Mouse (Mus musculus) E14TG2a.4 (cell line): ENCODE data around the gene Tmem132b.

Source experiments
- CTCF ChIP-seq: conservative IDR thresholded peaks from 2 replicates; pipeline ENCODE4 v1.5.1; 2014; ENCODE audit warnings: low read length
- NANOG ChIP-seq: IDR thresholded peaks from 2 replicates; pipeline ENCODE4 v1.6.1; 2014; ENCODE audit warnings: borderline replicate concordance, low read length, mixed read lengths

DNA sequence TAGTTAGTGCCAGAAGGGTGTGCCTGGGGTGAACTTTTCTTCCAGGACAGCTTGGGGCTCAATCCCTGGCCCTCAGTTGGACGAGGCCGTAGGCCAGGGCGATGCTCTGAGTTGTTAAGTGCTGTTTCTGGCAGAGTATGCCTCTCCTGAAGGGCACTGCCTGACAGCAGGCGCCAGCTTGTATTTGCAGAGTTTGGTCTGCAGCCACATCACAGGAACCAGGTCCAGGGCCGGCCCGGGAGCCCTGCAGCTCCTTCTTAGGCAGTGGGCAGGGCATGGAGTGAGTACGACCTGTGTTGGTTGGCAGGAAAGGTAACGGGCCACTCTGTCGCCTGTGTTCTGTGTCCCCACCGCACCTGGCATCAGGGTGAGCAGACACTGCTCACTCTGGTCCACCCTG, 40.5 kb upstream of the Tmem132b start:
- TF ChIP-seq CTCF: no peak
- TF ChIP-seq NANOG: no peak
